Mouse (Mus musculus) olfactory bulb, adult 2 months (tissue): Measurements from ENCODE around the gene Sirt6. TPM values are rescaled to one million over a fixed set of nuclear protein-coding genes. Genes with fewer than 3 reads are reported as not detected.
"Not testable (repeated sequence)": the region's sequence is repeated elsewhere in the genome, so short reads cannot be mapped to it uniquely, and the experiment has no call there.

ENCODE experiments used
- H3K27ac ChIP-seq: fragments of 200-500 bp; 2 replicates; pipeline ENCODE4 v1.5.1; 2012; ENCODE audit warnings: low read depth, low read length; ENCODE audit not compliant: insufficient read depth
- H3K4me1 ChIP-seq: fragments of 200-500 bp; 2 replicates; pipeline ENCODE4 v1.6.1; 2012; ENCODE audit warnings: low read length; ENCODE audit not compliant: control insufficient read depth, insufficient read depth
- H3K4me3 ChIP-seq: fragments of 200-500 bp; 2 replicates; pipeline ENCODE4 v1.5.1; 2012; ENCODE audit warnings: mild to moderate bottlenecking, low read depth, low read length, moderate library complexity; ENCODE audit not compliant: insufficient read depth
- CTCF ChIP-seq: fragments of 200-500 bp; IDR thresholded peaks from 2 replicates; pipeline ENCODE4 v1.5.1; 2012; ENCODE audit warnings: low read depth, mild to moderate bottlenecking, low read length, moderate library complexity; ENCODE audit not compliant: insufficient read depth
- POLR2A ChIP-seq: fragments of 200-500 bp; IDR thresholded peaks from 2 replicates; pipeline ENCODE4 v1.6.1; 2012; ENCODE audit warnings: mild to moderate bottlenecking, low read depth, low read length, moderate library complexity; ENCODE audit not compliant: insufficient read depth
- WGBS: fragments of 180-500 bp; shearing (Covaris S2); methylation state at CpG from one replicate; pipeline ENCODE4 v1.1.7; 2018; 5-methylcytosine and 5-hydroxymethylcytosine counted together
- polyA plus RNA-seq: library from polyadenylated mRNA; stranded (reverse); fragments of >200 nt; gene quantifications from 2 replicates; pipeline ENCODE4 v1.2.4, GENCODE M21; 2012; ENCODE audit warnings: low replicate concordance; ENCODE audit not compliant: missing spikeins, insufficient read depth, insufficient read length

The Sirt6 gene
- polyA plus RNA-seq, 1 experiment = not detected

- Histone ChIP-seq H3K27ac (peak overlapping the region; percentile 80), H3K4me3 (peak overlapping the region; percentile 66), H3K4me1 (peaks cover 23% of the 10 kb centered on the region)
- peak; percentile 98 for TF ChIP-seq POLR2A
- peak; percentile 52; the same call in 1 of the 2 replicates for TF ChIP-seq CTCF
- WGBS = under 1% methylated on average over 74 of the region's 75 CpGs
Observed at GRCm38 (mm10) chr10:81643449-81644055, 16.0 kb upstream of the Sirt6 start.

GRCm38 (mm10) chr10:81642648-81643448 is 15.3 kb upstream of the Sirt6 start:
- TF ChIP-seq CTCF = no peak
- no peak for TF ChIP-seq POLR2A
- WGBS = 16% methylated on average over 24 of the region's 24 CpGs
- Histone ChIP-seq H3K27ac (peak overlapping the region; percentile 80), H3K4me1 (peaks cover 23% of the 10 kb centered on the region), H3K4me3 (peak overlapping the region; percentile 66)

- peak overlapping the region; percentile 66 for H3K4me3 ChIP-seq
- WGBS = 72% methylated on average over 8 of the region's 8 CpGs
- H3K27ac ChIP-seq = peak overlapping the region; percentile 80; the same call in 1 of the 2 replicates
- H3K4me1 ChIP-seq = peaks cover 23% of the 10 kb centered on the region
- TF ChIP-seq POLR2A = no peak
Observed at GRCm38 (mm10) chr10:81641978-81642647, 14.5 kb upstream of the Sirt6 start.

GRCm38 (mm10) chr10:81641566-81641965 is 14.0 kb upstream of the Sirt6 start:
- 96% methylated on average over 2 of the region's 2 CpGs for WGBS
- H3K4me3 ChIP-seq = no peak overlapping the region
- no peak overlapping the region for H3K27ac ChIP-seq

GRCm38 (mm10) chr10:81640825-81641224 is 13.2 kb upstream of the Sirt6 start:
- H3K4me3 ChIP-seq, H3K27ac ChIP-seq: not testable (repeated sequence)
- WGBS = 35% methylated on average over 4 of the region's 4 CpGs
- H3K4me1 ChIP-seq = peaks cover 23% of the 10 kb centered on the region

More at GRCm38 (mm10) chr10:81641566-81641965, 14.0 kb upstream of the Sirt6 start:
- TF ChIP-seq CTCF (no peak), POLR2A (no peak)
- peaks cover 23% of the 10 kb centered on the region for H3K4me1 ChIP-seq

- Histone ChIP-seq H3K4me1 (peaks cover 26% of the 10 kb centered on the region), H3K4me3 (no peak overlapping the region), H3K27ac (no peak overlapping the region)
- TF ChIP-seq CTCF = no peak
- TF ChIP-seq POLR2A = no peak
- 82% methylated on average over 6 of the region's 6 CpGs for WGBS
Observed at GRCm38 (mm10) chr10:81638101-81638500, 10.5 kb upstream of the Sirt6 start.

- no peak for TF ChIP-seq POLR2A
- no peak for TF ChIP-seq CTCF
- H3K27ac ChIP-seq = no peak overlapping the region
- 25% methylated on average over 8 of the region's 8 CpGs for WGBS
- H3K4me3 ChIP-seq = no peak overlapping the region
- peaks cover 12% of the 10 kb centered on the region for H3K4me1 ChIP-seq
Observed at GRCm38 (mm10) chr10:81636338-81636737, 8.7 kb upstream of the Sirt6 start.

GRCm38 (mm10) chr10:81633253-81634099 is 5.9 kb upstream of the Sirt6 start:
- Histone ChIP-seq H3K4me3 (peak overlapping the region; percentile 39), H3K4me1 (peaks cover 10% of the 10 kb centered on the region), H3K27ac (no peak overlapping the region)
- TF ChIP-seq POLR2A (no peak), CTCF (no peak)
- WGBS = 3% methylated on average over 37 of the region's 37 CpGs
